Comparison of ENCODE assay signal across 8 mouse cellular contexts in the genomic region with DNA sequence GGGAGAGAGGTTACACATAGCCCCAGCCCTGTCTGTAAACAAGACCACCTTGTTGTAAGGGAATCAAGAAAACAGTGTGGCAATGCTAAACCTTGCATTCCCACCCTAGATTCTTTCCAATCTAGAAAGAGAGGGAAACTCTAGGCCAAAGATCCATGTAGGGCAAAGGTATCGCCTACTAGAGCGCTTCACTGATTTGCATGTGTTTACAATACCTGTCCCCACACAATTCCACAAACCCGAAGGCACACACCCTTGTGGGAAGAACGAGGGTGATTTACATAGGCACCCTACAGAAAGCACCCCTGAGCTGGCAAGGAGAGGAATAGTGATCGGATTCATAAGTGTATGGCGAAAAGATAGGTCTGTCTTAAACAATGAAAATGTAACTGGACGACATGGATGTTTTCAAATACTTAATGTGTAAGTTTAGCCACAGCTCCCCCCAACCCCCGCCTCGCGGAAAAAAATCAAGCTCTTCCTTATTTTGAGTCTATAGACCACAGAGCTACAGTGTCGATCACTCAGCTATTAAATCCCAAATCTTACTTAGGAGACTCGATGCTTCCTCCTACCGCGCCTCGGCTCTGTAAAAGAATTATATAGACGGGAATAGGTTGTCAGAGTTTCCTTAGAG. TPM values are rescaled to one million over a fixed set of nuclear protein-coding genes. Genes with fewer than 3 reads are reported as not detected.
DNase-seq lines count a peak whose midpoint lies in the region; ATAC-seq and TF ChIP-seq lines count a peak whose summit lies in the region.

No protein-coding gene starts in this region.

- peaks cover 7% of the 10 kb centered on the region; the same call in 1 of the 2 replicates for H3K27me3 ChIP-seq in kidney, embryonic 16.5 days (ENCODE audit: insufficient read depth, low read length)
- H3K27me3 ChIP-seq in embryonic facial prominence, embryonic 14.5 days (replicated peaks; ENCODE audit: control insufficient read depth, insufficient read depth, low read length), result peaks cover 18% of the 10 kb centered on the region
- H3K27me3 ChIP-seq in intestine, postnatal 0 days (replicated peaks; ENCODE audit: control insufficient read depth, insufficient read depth, low read length), result no peaks in the 10 kb centered on the region
- H3K27me3 ChIP-seq in midbrain, postnatal 0 days (ENCODE audit: insufficient read depth, low read length), result peaks cover 5% of the 10 kb centered on the region; the same call in 1 of the 2 replicates

- DNase-seq in kidney, adult 11 months, result no peak
- DNase-seq in embryonic facial prominence, embryonic 14.5 days (ENCODE audit: low spot score), result no peak
- no peak for DNase-seq in midbrain, postnatal 0 days (ENCODE audit: low spot score)
- DNase-seq in testis, postnatal 14 days (ENCODE audit: low spot score), result no peak
- no peak for DNase-seq in right cerebral cortex, postnatal 36 days (ENCODE audit: low spot score in 2 of 2)
- no peak for DNase-seq in Muller cell, postnatal 12 days (ENCODE audit: inconsistent ontology term)

- H3K36me3 ChIP-seq in kidney, embryonic 16.5 days (ENCODE audit: insufficient read depth, low read length), result no peaks in the 10 kb centered on the region
- H3K36me3 ChIP-seq in embryonic facial prominence, embryonic 14.5 days (ENCODE audit: control insufficient read depth, insufficient read depth, low read length), result no peaks in the 10 kb centered on the region
- H3K36me3 ChIP-seq in intestine, postnatal 0 days (ENCODE audit: control insufficient read depth, insufficient read depth), result 0 out of 2 replicates have a peak, but pooled peaks cover 4% of the 10 kb centered on the region
- H3K36me3 ChIP-seq in midbrain, postnatal 0 days (ENCODE audit: insufficient read depth, low read length), result no peaks in the 10 kb centered on the region

- no peak for TF ChIP-seq CTCF in intestine, postnatal 0 days (IDR thresholded peaks at IDR 0.05; ENCODE audit: low read depth)
- TF ChIP-seq CTCF in midbrain, postnatal 0 days (IDR thresholded peaks at IDR 0.05), result no peak

- WGBS in kidney, embryonic 16.5 days, result 27% methylated on average over 16 of the region's 16 CpGs
- 23% methylated on average over 16 of the region's 16 CpGs for WGBS in embryonic facial prominence, embryonic 14.5 days
- 15% methylated on average over 16 of the region's 16 CpGs for WGBS in intestine, postnatal 0 days
- 27% methylated on average over 16 of the region's 16 CpGs for whole genome bisulfite sequencing in midbrain, postnatal 0 days

- peak overlapping the region; percentile 96 for H3K4me2 ChIP-seq in kidney, embryonic 16.5 days (replicated peaks; ENCODE audit: low read depth, low read length)
- peak overlapping the region; percentile 96 for H3K4me2 ChIP-seq in embryonic facial prominence, embryonic 14.5 days (ENCODE audit: low read depth, low read length)
- H3K4me2 ChIP-seq in intestine, postnatal 0 days (replicated peaks; ENCODE audit: low read depth), result peak overlapping the region; percentile 84
- H3K4me2 ChIP-seq in midbrain, postnatal 0 days (ENCODE audit: low read depth, low read length, poor library complexity, severe bottlenecking), result peak overlapping the region; percentile 91

- H3K9me3 ChIP-seq in kidney, embryonic 16.5 days (ENCODE audit: low read length), result 0 out of 2 replicates have a peak, but pooled peaks cover 2% of the 10 kb centered on the region
- 0 out of 2 replicates have a peak, but pooled peaks cover 6% of the 10 kb centered on the region for H3K9me3 ChIP-seq in embryonic facial prominence, embryonic 14.5 days (ENCODE audit: control insufficient read depth, low read length)
- 0 out of 2 replicates have a peak, but pooled peaks cover 4% of the 10 kb centered on the region for H3K9me3 ChIP-seq in intestine, postnatal 0 days (ENCODE audit: control insufficient read depth)
- H3K9me3 ChIP-seq in midbrain, postnatal 0 days (ENCODE audit: low read length), result 0 out of 2 replicates have a peak, but pooled peaks cover 2% of the 10 kb centered on the region

- peak overlapping the region; percentile 69 for H3K4me3 ChIP-seq in kidney, embryonic 16.5 days (ENCODE audit: low read length)
- peak overlapping the region; percentile 55 for H3K4me3 ChIP-seq in embryonic facial prominence, embryonic 14.5 days (ENCODE audit: low read depth, low read length)
- peak overlapping the region; percentile 56 for H3K4me3 ChIP-seq in intestine, postnatal 0 days (ENCODE audit: low read depth, low read length)
- H3K4me3 ChIP-seq in midbrain, postnatal 0 days (ENCODE audit: low read depth, low read length), result peak overlapping the region; percentile 47

- ATAC-seq in kidney, embryonic 16.5 days (ENCODE audit: low FRiP score, low TSS enrichment), result no peak
- ATAC-seq in embryonic facial prominence, embryonic 14.5 days (ENCODE audit: low read depth), result no peak
- ATAC-seq in intestine, postnatal 0 days, result no peak
- ATAC-seq in midbrain, postnatal 0 days (ENCODE audit: low FRiP score), result no peak

- H3K27ac ChIP-seq in kidney, embryonic 16.5 days (ENCODE audit: low read length), result no peak overlapping the region
- H3K27ac ChIP-seq in embryonic facial prominence, embryonic 14.5 days (replicated peaks; ENCODE audit: low read depth, low read length), result no peak overlapping the region
- peak overlapping the region; percentile 83 for H3K27ac ChIP-seq in intestine, postnatal 0 days (ENCODE audit: low read depth, low read length)
- H3K27ac ChIP-seq in midbrain, postnatal 0 days (ENCODE audit: low read depth, low read length), result no peak overlapping the region

- H3K9ac ChIP-seq in kidney, embryonic 16.5 days (replicated peaks; ENCODE audit: low read length), result peak overlapping the region; percentile 73; the same call in 1 of the 2 replicates
- H3K9ac ChIP-seq in embryonic facial prominence, embryonic 14.5 days (ENCODE audit: low read depth, low read length), result no peak overlapping the region
- H3K9ac ChIP-seq in intestine, postnatal 0 days (ENCODE audit: low read depth, low read length), result peak overlapping the region; percentile 62
- no peak overlapping the region for H3K9ac ChIP-seq in midbrain, postnatal 0 days (replicated peaks; ENCODE audit: low read length, poor library complexity, severe bottlenecking)

- peaks cover 32% of the 10 kb centered on the region for H3K4me1 ChIP-seq in kidney, embryonic 16.5 days (ENCODE audit: insufficient read depth, low read length)
- H3K4me1 ChIP-seq in embryonic facial prominence, embryonic 14.5 days (ENCODE audit: control insufficient read depth, insufficient read depth, low read length), result 0 out of 2 replicates have a peak, but pooled peaks cover 3% of the 10 kb centered on the region
- H3K4me1 ChIP-seq in intestine, postnatal 0 days (replicated peaks; ENCODE audit: control insufficient read depth, insufficient read depth, low read length), result no peaks in the 10 kb centered on the region; the same call in 1 of the 2 replicates
- H3K4me1 ChIP-seq in midbrain, postnatal 0 days (ENCODE audit: insufficient read depth, low read length), result no peaks in the 10 kb centered on the region

RNA-seq across cellular contexts. Expression of gene Tec, which starts 1.1 kb away (rescaled TPM):
- polyA plus RNA-seq in kidney, embryonic 16.5 days (2015; fragmentation: Nextera tagmentation; extraction: Ambion mirVana), result 11.2 and 12.1 TPM in 2 replicates
- 7.8 and 7.9 TPM in 2 replicates for polyA plus RNA-seq in embryonic facial prominence, embryonic 14.5 days (2014; fragmentation: Nextera tagmentation; extraction: Ambion mirVana)
- 12.4 and 14.7 TPM in 2 replicates for polyA plus RNA-seq in intestine, postnatal 0 days (2015; fragmentation: Nextera tagmentation; extraction: Ambion mirVana)
- total RNA-seq in midbrain, postnatal 0 days (2014; rRNA removed), result 3.9 and 5.4 TPM in 2 replicates
- polyA plus RNA-seq in midbrain, postnatal 0 days (2015; fragmentation: Nextera tagmentation; extraction: Ambion mirVana), result 2.3 TPM in 2 replicates

RNA-seq across cellular contexts. Expression of gene Slain2, which starts 47.0 kb away (rescaled TPM):
- 11.8 and 12.6 TPM in 2 replicates for polyA plus RNA-seq in kidney, embryonic 16.5 days (2015; fragmentation: Nextera tagmentation; extraction: Ambion mirVana)
- polyA plus RNA-seq in embryonic facial prominence, embryonic 14.5 days (2014; fragmentation: Nextera tagmentation; extraction: Ambion mirVana), result 24.9 and 25.5 TPM in 2 replicates
- polyA plus RNA-seq in intestine, postnatal 0 days (2015; fragmentation: Nextera tagmentation; extraction: Ambion mirVana), result 9.6 and 10.1 TPM in 2 replicates
- 42.2 and 46.2 TPM in 2 replicates for total RNA-seq in midbrain, postnatal 0 days (2014; rRNA removed)
- polyA plus RNA-seq in midbrain, postnatal 0 days (2015; fragmentation: Nextera tagmentation; extraction: Ambion mirVana), result 9.9 and 10.8 TPM in 2 replicates

Comparison
In these comparisons a context has a peak if more than half of its experiments do, and no peak if none do; other contexts are left out.
1. H3K9ac ChIP-seq: peak in kidney, embryonic 16.5 days (single experiment) and intestine, postnatal 0 days (single experiment); none in embryonic facial prominence, embryonic 14.5 days (single experiment) and midbrain, postnatal 0 days (single experiment).
2. Peak in every context shown above with its lines, with median percentiles within 50 percentile points of each other: H3K4me2 ChIP-seq and H3K4me3 ChIP-seq.